Comparison of ENCODE assay signal across 18 mouse cellular contexts in the genomic region with DNA sequence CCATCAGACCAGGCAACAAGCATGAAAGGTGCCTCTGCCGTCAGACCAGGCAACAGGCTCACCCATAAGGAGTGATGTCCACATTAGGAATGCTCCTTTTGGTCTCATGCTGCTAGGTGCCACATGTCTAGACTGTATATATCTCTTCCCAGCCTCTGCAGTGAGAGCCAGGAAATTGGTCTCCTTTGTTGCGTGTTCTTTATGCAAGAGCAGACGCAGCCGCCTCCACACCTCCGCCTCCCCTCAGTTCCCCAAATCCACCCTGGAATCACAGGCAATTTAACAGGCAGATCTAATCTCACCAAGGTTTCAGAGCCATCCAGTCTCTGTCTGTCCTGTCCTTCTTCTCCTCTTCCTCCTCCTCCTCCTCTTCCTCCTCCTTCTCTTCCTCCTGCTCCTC.
A peak's percentile ranks its signal among the peaks of the same experiment; 100 is the strongest.
DNase-seq lines count a peak whose midpoint lies in the region; ATAC-seq lines count a peak whose summit lies in the region.
"Had no signal": no experiment of that assay in that cellular context is flagged by ENCODE, and none has a peak within 500 bp of the region (broad histone marks: within the 10 kb centered on the region; RNA-seq: fewer than 3 reads in every experiment).

No protein-coding gene starts in this region.

- H3K4me2 ChIP-seq in hindbrain, embryonic 16.5 days (ENCODE audit: low read length) = no peak overlapping the region
- no peak overlapping the region for H3K4me2 ChIP-seq in midbrain, embryonic 16.5 days (ENCODE audit: low read length)
- H3K4me2 ChIP-seq: heart, embryonic 12.5 days; limb, embryonic 12.5 days; liver, embryonic 13.5 days; stomach, embryonic 15.5 days had no signal

- intact Hi-C loops in left cerebral cortex, postnatal 36 days (cut with DNase I) = no loop called here
- intact Hi-C loops in gastrocnemius, postnatal 14 days (cut with DNase I; ENCODE audit: low total_unique reads) = no loop called here

- no peak overlapping the region for H3K9ac ChIP-seq in hindbrain, embryonic 16.5 days (ENCODE audit: low read depth, low read length)
- no peak overlapping the region for H3K9ac ChIP-seq in midbrain, embryonic 16.5 days (ENCODE audit: low read depth, low read length)
- H3K9ac ChIP-seq: forebrain, postnatal 0 days; heart, embryonic 12.5 days; limb, embryonic 12.5 days; liver, embryonic 13.5 days; stomach, embryonic 15.5 days had no signal

- no peak overlapping the region for H3K27ac ChIP-seq in hindbrain, embryonic 16.5 days (ENCODE audit: low read depth, low read length)
- no peak overlapping the region for H3K27ac ChIP-seq in midbrain, embryonic 16.5 days (ENCODE audit: low read length)
- H3K27ac ChIP-seq: limb, embryonic 12.5 days; liver, embryonic 13.5 days; stomach, embryonic 15.5 days had no signal

- H3K4me1 ChIP-seq in hindbrain, embryonic 16.5 days (ENCODE audit: control insufficient read depth, insufficient read depth, low read depth, low read length) = no peaks in the 10 kb centered on the region
- H3K4me1 ChIP-seq in midbrain, embryonic 16.5 days (ENCODE audit: control insufficient read depth, insufficient read depth, low read length) = no peaks in the 10 kb centered on the region
- H3K4me1 ChIP-seq: heart, embryonic 12.5 days; limb, embryonic 12.5 days; liver, embryonic 13.5 days; stomach, embryonic 15.5 days had no signal

- no peak overlapping the region for H3K4me3 ChIP-seq in hindbrain, embryonic 16.5 days (ENCODE audit: low read length)
- no peak overlapping the region for H3K4me3 ChIP-seq in midbrain, embryonic 16.5 days (ENCODE audit: low read depth, low read length)
- H3K4me3 ChIP-seq: heart, embryonic 12.5 days; limb, embryonic 12.5 days; liver, embryonic 13.5 days; stomach, embryonic 15.5 days had no signal

- WGBS in hindbrain, embryonic 16.5 days = 88% methylated on average over 5 of the region's 5 CpGs
- WGBS in midbrain, embryonic 16.5 days = 83% methylated on average over 5 of the region's 5 CpGs

- peak; percentile 78 for DNase-seq in brain, adult 2 months (ENCODE audit: low read depth, low spot score)
- DNase-seq in frontal cortex, postnatal 14 days (ENCODE audit: low spot score in 2 of 2) = peak; percentile 8 to 29
- DNase-seq in layer of hippocampus, postnatal 36 days = peak; percentile 44 to 62
- peak; percentile 60 to 66 for DNase-seq in left cerebral cortex, postnatal 36 days (ENCODE audit: low spot score in 2 of 2)
- no peak for DNase-seq in kidney, postnatal 10 days
- no peak for DNase-seq in gastrocnemius, postnatal 14 days
- DNase-seq: adrenal gland, adult 8-10 months; B cell, adult 2 months; cerebellum, adult 9-10 months; forebrain, postnatal 0 days; kidney, adult 18-20 months; kidney, postnatal 25 days; liver, embryonic 13.5 days had no signal

- no peaks in the 10 kb centered on the region for H3K36me3 ChIP-seq in hindbrain, embryonic 16.5 days (ENCODE audit: control insufficient read depth, insufficient read depth, low read length)
- H3K36me3 ChIP-seq in midbrain, embryonic 16.5 days (ENCODE audit: control insufficient read depth, insufficient read depth, low read length) = no peaks in the 10 kb centered on the region
- H3K36me3 ChIP-seq: heart, embryonic 12.5 days; limb, embryonic 12.5 days; liver, embryonic 13.5 days; stomach, embryonic 15.5 days had no signal

- H3K27me3 ChIP-seq in hindbrain, embryonic 16.5 days (replicated peaks; ENCODE audit: control insufficient read depth, insufficient read depth, low read length) = no peaks in the 10 kb centered on the region
- no peaks in the 10 kb centered on the region for H3K27me3 ChIP-seq in midbrain, embryonic 16.5 days (ENCODE audit: control insufficient read depth, insufficient read depth, low read depth, low read length)
- H3K27me3 ChIP-seq: heart, embryonic 12.5 days; limb, embryonic 12.5 days; liver, embryonic 13.5 days; stomach, embryonic 15.5 days had no signal

- ATAC-seq in hindbrain, embryonic 16.5 days = no peak
- ATAC-seq in midbrain, embryonic 16.5 days = no peak
- ATAC-seq: forebrain, postnatal 0 days had no signal

- H3K9me3 ChIP-seq in hindbrain, embryonic 16.5 days (ENCODE audit: control insufficient read depth, low read length) = no peaks in the 10 kb centered on the region
- no peaks in the 10 kb centered on the region for H3K9me3 ChIP-seq in midbrain, embryonic 16.5 days (replicated peaks; ENCODE audit: control insufficient read depth, low read length, poor library complexity, severe bottlenecking)
- H3K9me3 ChIP-seq: heart, embryonic 12.5 days; limb, embryonic 12.5 days; stomach, embryonic 15.5 days had no signal

Comparison
In these comparisons a context has a peak if more than half of its experiments do, and no peak if none do; other contexts are left out.
1. DNase-seq: peak in brain, adult 2 months (single experiment), frontal cortex, postnatal 14 days (2 of 2), layer of hippocampus, postnatal 36 days (2 of 2) and left cerebral cortex, postnatal 36 days (2 of 2); none in kidney, postnatal 10 days (single experiment) and gastrocnemius, postnatal 14 days (single experiment).